Mouse (Mus musculus) left cerebral cortex, postnatal 4 days (tissue): ENCODE measurements at regions not wholly inside any gene's neighbourhood (a gene's known extent, or its start where the extent isn't known, plus 50 kb on each side); places are given as distances from the start of the nearest gene placed in this dataset.
A peak's percentile ranks its signal among the peaks of the same experiment; 100 is the strongest.
"Not testable (repeated sequence)": the region's sequence is repeated elsewhere in the genome, so short reads cannot be mapped to it uniquely, and the experiment has no call there.

ENCODE experiments used
- DNase-seq: peaks from one replicate; pipeline ENCODE4 v3.0.0-alpha.2; 2022
- intact Hi-C: fragments of 180-260 bp; cut with DNase I; formaldehyde crosslinking; loops from one replicate; pipeline ENCODE4 v1.15.1; 2025

- intact Hi-C loops, result not testable (repeated sequence)
- peak; percentile 63 for DNase-seq
Measured at GRCm38 (mm10) chr7:60492028-60492995, 352.3 kb upstream of the Snrpn start.

- not testable (repeated sequence) for DNase-seq
Measured at GRCm38 (mm10) chr7:60487839-60488454, 347.9 kb upstream of the Snrpn start.

GRCm38 (mm10) chr7:60450074-60450603 lies 310.1 kb upstream of the Snrpn start:
- peak; percentile 2 for DNase-seq
- intact Hi-C loops, result not testable (repeated sequence)

More at GRCm38 (mm10) chr7:60487839-60488454, 347.9 kb upstream of the Snrpn start:
- intact Hi-C loops, result not testable (repeated sequence)

- DNase-seq, intact Hi-C loops: not testable (repeated sequence)
Measured at GRCm38 (mm10) chr7:60449239-60450073, 309.4 kb upstream of the Snrpn start.

GRCm38 (mm10) chr7:60438781-60439180 lies 298.8 kb upstream of the Snrpn start:
- DNase-seq, result no peak
- intact Hi-C loops, result no loop called here

- DNase-seq, result peak; percentile 38
- intact Hi-C loops, result not testable (repeated sequence)
Measured at GRCm38 (mm10) chr7:60391011-60391863, 251.2 kb upstream of the Snrpn start.

GRCm38 (mm10) chr7:60386957-60387356 lies 246.9 kb upstream of the Snrpn start:
- DNase-seq, intact Hi-C loops: not testable (repeated sequence)

GRCm38 (mm10) chr7:60374001-60374400 lies 234.0 kb upstream of the Snrpn start:
- DNase-seq, intact Hi-C loops: not testable (repeated sequence)

- DNase-seq, intact Hi-C loops: not testable (repeated sequence)
Measured at GRCm38 (mm10) chr7:60352206-60352605, 212.2 kb upstream of the Snrpn start.
